ENCODE assay signal across 8 mouse cellular contexts in genomic region chr12:102948778-102949394, GRCm38 (mm10). TPM values are rescaled to one million over a fixed set of nuclear protein-coding genes. Genes with fewer than 3 reads are reported as not detected.
DNase-seq lines count a peak whose midpoint lies in the region; ATAC-seq and TF ChIP-seq lines count a peak whose summit lies in the region.

TSS of gene Unc79 (plus strand) at chr12:102948859.

- TF ChIP-seq CTCF in kidney, postnatal 0 days (IDR thresholded peaks at IDR 0.05; ENCODE audit: low read depth), result peak; percentile 24; the same call in 1 of the 2 replicates
- no peak for TF ChIP-seq CTCF in testis, adult 2 months (IDR thresholded peaks at IDR 0.05; ENCODE audit: control insufficient read depth, insufficient read depth, insufficient replicate concordance, low read depth, low read length)

- H3K36me3 ChIP-seq in kidney, postnatal 0 days (ENCODE audit: insufficient read depth, low read length), result no peaks in the 10 kb centered on the region
- H3K36me3 ChIP-seq in limb, embryonic 14.5 days (ENCODE audit: control insufficient read depth, insufficient read depth, low read length), result no peaks in the 10 kb centered on the region
- no peaks in the 10 kb centered on the region for H3K36me3 ChIP-seq in midbrain, embryonic 16.5 days (ENCODE audit: control insufficient read depth, insufficient read depth, low read length)
- no peaks in the 10 kb centered on the region for H3K36me3 ChIP-seq in testis, adult 2 months (ENCODE audit: control insufficient read depth, insufficient read depth, low read length)

- DNase-seq in lung, adult 18-20 months, result peak; percentile 0 to 3
- DNase-seq in lung, postnatal 25 days (ENCODE audit: low spot score), result no peak
- peak; percentile 61 for DNase-seq in kidney, postnatal 0 days (ENCODE audit: low spot score)
- peak; percentile 19 for DNase-seq in limb, embryonic 14.5 days (ENCODE audit: low spot score)

- H3K4me3 ChIP-seq in kidney, postnatal 0 days (replicated peaks; ENCODE audit: low read depth, low read length), result peak within 1 kb of the TSS; percentile 48
- H3K4me3 ChIP-seq in limb, embryonic 14.5 days (replicated peaks; ENCODE audit: low read length), result peak within 1 kb of the TSS; percentile 43
- peak within 1 kb of the TSS; percentile 80 for H3K4me3 ChIP-seq in midbrain, embryonic 16.5 days (ENCODE audit: low read depth, low read length)
- H3K4me3 ChIP-seq in testis, adult 2 months (ENCODE audit: control insufficient read depth, low read depth, low read length), result peak within 1 kb of the TSS; percentile 79

- H3K4me2 ChIP-seq in kidney, postnatal 0 days (ENCODE audit: low read length), result peak within 1 kb of the TSS; percentile 93
- peak within 1 kb of the TSS; percentile 84 for H3K4me2 ChIP-seq in limb, embryonic 14.5 days (replicated peaks; ENCODE audit: low read depth, low read length, severe bottlenecking)
- H3K4me2 ChIP-seq in midbrain, embryonic 16.5 days (ENCODE audit: low read length), result peak within 1 kb of the TSS; percentile 82

- peak; percentile 88 for ATAC-seq in common myeloid progenitor, adult 5-6 weeks (replicated peaks; ENCODE audit: low read depth, poor library complexity, severe bottlenecking)
- peak; percentile 93 for ATAC-seq in granulocyte monocyte progenitor cell, adult 5-6 weeks (replicated peaks; ENCODE audit: poor library complexity, severe bottlenecking)
- peak; percentile 49 for ATAC-seq in kidney, postnatal 0 days (replicated peaks; ENCODE audit: low FRiP score, low read depth)
- ATAC-seq in limb, embryonic 14.5 days (ENCODE audit: low FRiP score, low read depth), result peak; percentile 44
- ATAC-seq in midbrain, embryonic 16.5 days, result peak; percentile 92

- TF ChIP-seq POLR2A in limb, embryonic 14.5 days (IDR thresholded peaks at IDR 0.05; ENCODE audit: borderline replicate concordance, extremely low read depth, insufficient read depth, insufficient read length), result no peak
- no peak for TF ChIP-seq POLR2A in testis, adult 2 months (IDR thresholded peaks at IDR 0.05; ENCODE audit: control insufficient read depth, low read depth, low read length)

- no peak within 1 kb of the TSS for H3K27ac ChIP-seq in kidney, postnatal 0 days
- no peak within 1 kb of the TSS for H3K27ac ChIP-seq in limb, embryonic 14.5 days (replicated peaks; ENCODE audit: low read depth, low read length)
- H3K27ac ChIP-seq in midbrain, embryonic 16.5 days (ENCODE audit: low read length), result peak within 1 kb of the TSS; percentile 99
- no peak within 1 kb of the TSS for H3K27ac ChIP-seq in testis, adult 2 months (ENCODE audit: control insufficient read depth, insufficient read depth, low read depth, low read length)

- H3K9ac ChIP-seq in kidney, postnatal 0 days (ENCODE audit: low read depth, low read length), result no peak within 1 kb of the TSS
- H3K9ac ChIP-seq in limb, embryonic 14.5 days (ENCODE audit: low read depth, low read length, severe bottlenecking), result no peak within 1 kb of the TSS
- H3K9ac ChIP-seq in midbrain, embryonic 16.5 days (ENCODE audit: low read depth, low read length), result peak within 1 kb of the TSS; percentile 89

- H3K4me1 ChIP-seq in kidney, postnatal 0 days (replicated peaks; ENCODE audit: insufficient read depth, low read length), result peaks cover 12% of the 10 kb centered on the region; the same call in 1 of the 2 replicates
- H3K4me1 ChIP-seq in limb, embryonic 14.5 days (ENCODE audit: control insufficient read depth, insufficient read depth, low read length), result peaks cover 7% of the 10 kb centered on the region; the same call in 1 of the 2 replicates
- H3K4me1 ChIP-seq in midbrain, embryonic 16.5 days (ENCODE audit: control insufficient read depth, insufficient read depth, low read length), result peaks cover 32% of the 10 kb centered on the region
- peaks cover 10% of the 10 kb centered on the region for H3K4me1 ChIP-seq in testis, adult 2 months (ENCODE audit: control insufficient read depth, insufficient read depth, low read length)

- WGBS in kidney, postnatal 0 days, result under 1% methylated on average over 48 of the region's 48 CpGs
- under 1% methylated on average over 47 of the region's 48 CpGs for WGBS in limb, embryonic 14.5 days
- under 1% methylated on average over 47 of the region's 48 CpGs for WGBS in midbrain, embryonic 16.5 days

- no peaks in the 10 kb centered on the region for H3K9me3 ChIP-seq in kidney, postnatal 0 days (replicated peaks; ENCODE audit: low read length)
- no peaks in the 10 kb centered on the region for H3K9me3 ChIP-seq in limb, embryonic 14.5 days (ENCODE audit: control insufficient read depth, low read length)
- no peaks in the 10 kb centered on the region for H3K9me3 ChIP-seq in midbrain, embryonic 16.5 days (replicated peaks; ENCODE audit: control insufficient read depth, low read length, poor library complexity, severe bottlenecking)

- H3K27me3 ChIP-seq in kidney, postnatal 0 days (ENCODE audit: insufficient read depth, low read length), result 0 out of 2 replicates have a peak, but pooled peaks cover 4% of the 10 kb centered on the region
- H3K27me3 ChIP-seq in limb, embryonic 14.5 days (ENCODE audit: control insufficient read depth, insufficient read depth, low read length), result peaks cover 31% of the 10 kb centered on the region
- no peaks in the 10 kb centered on the region for H3K27me3 ChIP-seq in midbrain, embryonic 16.5 days (ENCODE audit: control insufficient read depth, insufficient read depth, low read depth, low read length)
- H3K27me3 ChIP-seq in testis, adult 2 months (ENCODE audit: control insufficient read depth, insufficient read depth, low read length), result peaks cover 4% of the 10 kb centered on the region; the same call in 1 of the 2 replicates

RNA-seq across cellular contexts. Expression of gene Unc79, which starts in this region (rescaled TPM):
- total RNA-seq in common myeloid progenitor, adult 5-6 weeks (2017), result 0.09 TPM in 1 of 2 replicates, not detected in the other
- total RNA-seq in granulocyte monocyte progenitor cell, adult 5-6 weeks (2014; fragmentation: Nextera tagmentation), result not detected in 2 replicates
- not detected in 2 replicates for total RNA-seq in granulocyte monocyte progenitor cell, adult 5-6 weeks (2017)
- polyA plus RNA-seq in kidney, postnatal 0 days (2015; fragmentation: Nextera tagmentation; extraction: Ambion mirVana), result 0.07 and 0.11 TPM in 2 replicates
- polyA plus RNA-seq in limb, embryonic 14.5 days (2012; rRNA removed), result 0.45 TPM in 2 replicates
- polyA plus RNA-seq in limb, embryonic 14.5 days (2014; fragmentation: Nextera tagmentation; extraction: Ambion mirVana), result 0.04 and 0.19 TPM in 2 replicates
- 7.4 and 7.8 TPM in 2 replicates for polyA plus RNA-seq in midbrain, embryonic 16.5 days (2015; fragmentation: Nextera tagmentation; extraction: Ambion mirVana)
- 1.2 and 2.0 TPM in 2 replicates for polyA plus RNA-seq in testis, adult 2 months (2012; rRNA removed)

Comparison
In these comparisons a context has a peak if more than half of its experiments do, and no peak if none do; other contexts are left out.
1. Peak in ATAC-seq in common myeloid progenitor, adult 5-6 weeks; RNA of the gene not detected or under 1 TPM.
2. Peak in ATAC-seq in granulocyte monocyte progenitor cell, adult 5-6 weeks; RNA of the gene not detected or under 1 TPM.
3. Peak in DNase-seq, ATAC-seq, H3K4me3 ChIP-seq and H3K4me2 ChIP-seq in kidney, postnatal 0 days; RNA of the gene not detected or under 1 TPM.
4. Peak in DNase-seq, ATAC-seq, H3K4me3 ChIP-seq and H3K4me2 ChIP-seq in limb, embryonic 14.5 days; RNA of the gene not detected or under 1 TPM.